Mouse (Mus musculus): ENCODE data around the gene Gsap. TPM values are rescaled to one million over a fixed set of nuclear protein-coding genes. Genes with fewer than 3 reads are reported as not detected.
"Not testable (repeated sequence)": the region's sequence is repeated elsewhere in the genome, so short reads cannot be mapped to it uniquely, and the experiment has no call there.

The Gsap gene
- total RNA-seq, 2 experiments from 2014 or later, result 1.4 to 1.6 TPM

DNA sequence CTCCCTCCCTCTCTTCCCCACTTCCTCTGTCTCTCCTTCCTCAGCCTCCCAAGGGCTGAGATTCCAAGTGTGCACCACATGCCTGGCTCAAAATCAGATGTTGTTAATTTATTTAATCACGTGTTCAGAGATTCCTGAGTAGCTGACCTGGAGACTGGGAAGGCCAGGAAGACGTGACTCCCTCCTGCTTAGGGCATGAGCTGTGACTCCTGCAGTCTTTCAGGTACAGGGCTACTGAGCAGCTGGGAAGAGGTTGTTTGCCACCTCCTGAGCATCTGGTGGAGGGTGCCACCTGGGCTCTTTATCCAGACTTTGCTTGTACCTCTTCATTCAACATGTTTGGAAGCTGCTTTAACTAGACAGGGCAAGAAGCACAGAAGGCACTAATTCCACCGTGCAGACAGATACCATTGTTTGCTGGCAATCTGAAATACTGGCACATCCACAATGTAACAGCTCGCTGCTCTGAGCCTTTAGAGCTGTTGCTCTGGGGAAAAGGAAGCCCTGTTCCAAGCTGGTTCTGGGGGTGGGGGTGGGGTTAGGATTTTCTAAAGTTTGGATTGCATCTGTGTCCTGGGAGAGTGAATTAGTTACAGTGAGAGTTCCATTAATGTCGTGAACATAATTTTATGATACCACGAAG is 75.3 kb downstream of the Gsap start:
- DNase-seq, result no peak

DNA sequence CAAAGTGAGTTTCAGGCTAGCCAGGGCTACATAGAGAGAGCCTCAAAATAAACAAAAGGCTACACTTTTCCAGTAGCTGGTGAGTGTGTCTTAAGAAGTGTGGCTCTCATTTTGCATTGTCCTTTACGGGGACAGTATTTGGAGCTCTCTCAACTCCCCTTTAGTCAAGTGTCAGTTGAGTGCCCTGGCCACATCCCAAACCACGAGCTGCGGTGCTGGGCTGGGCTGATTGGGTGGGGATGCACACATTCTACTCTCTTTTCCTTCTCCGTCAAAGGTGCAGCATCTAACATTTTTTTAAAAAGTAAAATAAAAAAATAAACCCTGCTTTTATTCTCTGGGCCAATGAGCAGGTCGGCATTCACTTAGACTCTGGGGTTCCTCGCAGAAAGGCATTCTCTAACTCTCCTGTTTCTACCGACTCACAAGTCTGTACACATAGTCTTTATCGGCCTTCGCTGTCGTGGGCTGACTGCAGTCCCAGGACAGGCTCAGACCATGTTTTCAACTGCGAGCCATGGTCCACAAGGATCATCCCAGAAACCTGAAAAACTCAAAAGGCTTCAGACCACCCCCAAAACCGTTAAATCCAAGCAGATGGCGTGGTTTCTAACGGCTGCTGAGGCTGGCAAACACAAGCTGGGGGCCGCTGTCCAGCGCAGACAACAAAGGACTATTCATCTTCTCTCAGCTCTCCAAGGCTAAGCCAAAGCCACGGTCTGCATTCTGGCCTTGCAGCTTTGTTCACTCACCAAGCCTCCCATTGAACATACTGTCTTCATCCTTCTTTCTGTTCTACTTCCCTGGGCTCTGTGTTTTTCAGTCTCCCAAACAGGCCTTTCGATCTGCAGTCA is 77.4 kb downstream of the Gsap start:
- DNase-seq, result no peak

DNA sequence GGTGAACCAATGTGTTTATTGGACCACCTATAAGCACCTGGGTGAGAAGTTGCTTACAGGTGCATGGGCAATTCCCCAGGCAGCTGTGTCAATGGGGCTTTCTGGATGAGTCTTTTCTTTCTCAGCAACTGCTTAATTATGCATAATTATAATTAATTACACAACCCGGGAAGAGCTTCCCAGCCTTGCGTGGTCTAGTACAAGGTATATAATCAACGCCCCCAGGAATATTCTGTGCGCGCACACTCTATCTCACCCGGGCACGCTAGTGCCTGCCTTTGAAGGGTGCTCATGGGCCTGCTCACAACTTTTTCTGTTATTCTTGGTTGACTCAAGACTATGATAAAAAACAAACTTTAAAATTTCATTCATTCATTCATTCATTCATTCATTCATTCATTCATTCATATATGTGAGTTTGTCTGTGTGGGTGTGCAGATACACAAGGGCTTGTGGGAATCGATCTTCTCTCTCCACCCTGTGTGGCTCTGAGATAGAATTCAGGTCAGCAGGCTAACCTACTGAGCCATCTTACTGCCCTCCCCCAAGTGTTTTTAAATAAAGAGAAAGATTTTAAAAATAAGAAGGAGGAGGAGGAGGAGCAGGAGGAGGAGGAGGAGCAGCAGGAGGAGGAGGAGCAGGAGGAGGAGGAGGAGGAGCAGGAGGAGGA is 78.4 kb downstream of the Gsap start:
- DNase-seq, result no peak

DNA sequence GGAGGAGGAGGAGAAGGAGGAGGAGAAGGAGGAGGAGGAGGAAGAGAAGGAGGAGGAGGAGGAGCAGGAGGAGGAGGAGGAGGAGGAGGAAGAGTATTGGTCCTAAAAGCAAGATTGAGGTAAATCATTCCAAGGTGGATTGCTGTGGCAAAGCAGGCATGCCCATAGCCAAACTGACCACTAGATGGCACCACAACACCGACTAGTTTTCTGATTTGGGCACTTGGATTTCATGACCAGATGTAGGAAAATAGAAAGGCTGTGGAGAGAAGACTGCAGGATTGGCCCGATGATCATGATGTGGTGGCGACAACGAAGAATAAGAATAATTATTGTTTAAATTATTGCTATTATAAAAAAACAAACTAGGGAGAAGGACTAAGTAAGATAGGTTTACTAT is 79.0 kb downstream of the Gsap start:
- peak; percentile 57 for DNase-seq

DNA sequence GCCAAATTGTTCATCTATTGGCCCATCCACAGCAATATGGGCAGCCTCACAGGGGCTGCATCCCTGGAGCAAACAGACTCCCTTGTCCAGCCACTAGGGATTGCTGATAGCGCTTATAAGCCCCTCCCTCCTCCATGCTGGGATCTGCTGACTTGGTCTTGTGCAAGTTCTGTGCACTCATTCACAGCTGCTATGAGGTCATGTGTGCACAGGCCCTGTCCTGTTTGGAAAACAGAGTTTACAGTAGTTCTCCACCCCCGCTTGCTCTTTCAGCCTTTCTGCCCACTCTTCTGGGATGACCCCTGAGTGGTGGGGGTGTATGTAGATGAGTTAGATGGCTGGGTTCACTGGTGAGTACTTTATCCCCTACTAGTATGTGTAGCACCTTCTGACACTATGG is 81.0 kb downstream of the Gsap start:
- DNase-seq, result peak; percentile 30

DNA sequence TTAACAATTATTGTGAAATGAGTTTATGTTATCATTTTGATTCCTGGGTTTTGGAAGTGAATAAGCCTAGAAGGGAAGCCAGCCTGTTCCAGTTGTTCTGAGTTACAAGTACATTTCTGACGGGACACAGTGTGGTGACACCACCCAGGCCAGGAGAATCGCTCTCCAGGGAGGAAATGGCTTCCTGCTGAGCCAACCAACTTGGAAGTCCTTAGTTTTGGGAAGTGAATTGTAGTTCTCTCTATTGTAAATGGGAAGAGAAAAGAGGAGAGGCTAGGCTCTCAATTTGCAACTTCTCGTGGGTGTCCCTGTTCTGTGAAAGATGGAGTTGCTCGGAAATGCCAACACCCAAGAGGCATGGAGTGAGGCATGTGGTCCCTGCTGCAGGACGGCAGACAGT is 83.4 kb downstream of the Gsap start:
- peak; percentile 66 for DNase-seq

DNA sequence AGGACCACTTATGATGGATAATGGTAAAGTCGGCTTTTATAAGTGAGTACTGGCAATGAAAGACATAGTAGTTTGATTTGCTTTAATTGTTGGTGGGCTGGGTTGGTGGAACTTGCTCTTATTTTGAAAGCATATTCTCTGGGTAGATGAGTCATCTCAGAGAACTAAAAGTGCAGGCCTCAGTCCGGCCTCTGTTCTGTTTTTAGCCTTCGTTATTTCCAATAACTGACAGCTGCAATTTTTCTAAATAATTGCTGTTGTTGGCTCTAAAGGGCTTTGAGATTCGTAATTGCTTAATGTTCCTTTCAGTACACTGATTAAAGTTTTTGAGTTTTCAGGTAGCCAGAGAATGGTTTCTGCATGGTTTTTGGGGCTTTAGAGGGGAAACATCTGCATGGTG is 84.7 kb downstream of the Gsap start:
- DNase-seq, result no peak

DNA sequence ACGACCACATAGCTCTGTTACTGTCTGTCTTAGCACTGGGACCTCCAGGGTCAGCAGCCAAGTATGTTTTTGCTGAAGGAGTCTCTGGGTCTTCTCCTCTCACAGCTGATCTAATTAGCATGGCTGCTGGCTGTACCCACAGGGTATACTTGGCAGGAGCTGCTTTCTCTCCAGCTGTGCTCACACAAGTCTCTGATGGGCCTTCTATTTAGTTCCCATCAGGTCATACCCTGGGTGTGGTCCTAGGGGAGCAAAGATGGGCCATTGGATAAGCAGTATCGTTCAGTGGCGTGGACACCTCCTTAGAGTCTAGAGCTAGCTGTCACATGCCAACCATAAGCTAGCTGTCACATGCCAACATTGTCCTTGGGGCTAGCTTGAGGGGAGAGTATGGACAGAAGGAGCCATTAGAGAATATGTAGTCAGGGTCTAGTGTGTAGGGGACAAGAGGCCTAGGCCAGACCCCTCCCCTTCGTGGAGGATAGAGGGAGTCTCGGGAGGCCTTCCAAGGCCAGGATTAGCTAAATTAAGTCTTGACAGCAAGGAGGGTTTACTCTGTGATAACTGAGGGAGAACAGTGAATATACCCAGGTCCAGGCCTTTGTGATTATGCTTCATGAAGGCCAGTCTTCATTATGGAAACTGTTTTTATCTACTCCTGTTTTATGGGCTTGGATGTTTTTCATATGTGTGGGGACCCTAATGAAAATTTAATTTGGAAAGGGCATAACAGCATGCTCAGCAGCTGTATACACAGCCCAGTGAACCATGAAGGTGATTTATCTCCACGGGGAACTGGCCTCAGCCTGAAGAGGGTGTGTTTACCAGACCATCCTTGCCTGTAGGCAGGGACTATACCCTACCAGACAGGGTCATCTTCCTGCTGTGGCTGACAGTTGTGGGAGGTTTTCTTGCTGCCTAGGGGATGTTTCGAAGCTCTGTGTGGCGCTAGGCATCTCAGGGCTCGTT is 85.6 kb downstream of the Gsap start:
- DNase-seq, result peak; percentile 52

DNA sequence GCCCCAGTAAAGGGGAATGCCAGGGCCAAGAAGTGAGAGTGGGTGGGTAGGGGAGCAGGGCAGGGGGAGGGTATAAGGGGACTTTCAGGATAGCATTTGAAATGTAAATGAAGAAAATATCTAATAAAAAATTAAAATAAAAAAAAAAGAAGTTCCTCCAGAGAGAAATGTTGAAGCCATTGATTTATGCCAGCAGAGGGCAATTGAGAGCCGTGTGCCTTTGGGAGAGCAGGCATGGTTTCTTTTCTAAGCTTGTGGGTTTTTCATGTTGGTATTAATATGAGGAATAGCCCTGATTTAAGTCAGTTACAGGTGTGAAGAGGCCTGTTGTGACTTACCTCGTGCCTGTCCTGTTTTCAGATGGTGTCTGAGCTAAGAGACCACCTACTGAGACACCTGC is 91.6 kb downstream of the Gsap start:
- DNase-seq, result not testable (repeated sequence)

DNA sequence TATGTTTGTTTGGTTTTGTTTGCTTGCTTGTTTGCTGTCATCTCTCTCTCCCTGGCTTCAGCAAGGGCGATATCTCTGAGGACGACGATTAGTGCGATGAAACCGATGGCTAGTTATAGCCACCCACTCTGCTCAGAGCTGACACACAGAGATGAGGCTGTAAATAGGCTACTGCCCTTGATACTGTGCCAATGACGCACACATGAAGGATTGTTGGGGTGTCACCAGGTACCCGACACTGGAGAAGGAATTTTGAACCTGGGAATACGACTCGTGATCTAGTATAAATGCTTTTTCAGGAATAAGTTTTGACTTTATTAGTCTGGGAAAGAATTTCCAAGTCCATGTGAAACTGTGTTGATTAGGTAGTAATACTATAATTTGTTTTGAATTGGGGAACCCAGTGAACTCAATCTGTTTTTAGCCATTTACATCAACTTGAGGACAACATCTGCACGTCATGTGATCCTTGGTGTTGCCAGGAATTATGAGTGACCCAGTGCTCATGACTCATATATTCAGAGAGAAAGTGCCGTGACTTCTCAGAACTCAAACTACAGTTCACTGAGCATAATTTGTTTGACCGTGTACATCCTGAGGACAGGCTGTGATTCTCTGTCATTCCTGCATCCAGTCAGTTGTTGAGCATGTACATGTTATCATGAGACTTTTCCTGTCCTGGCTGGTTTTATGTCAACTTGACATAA is 97.5 kb downstream of the Gsap start:
- DNase-seq, result peak; percentile 28

DNA sequence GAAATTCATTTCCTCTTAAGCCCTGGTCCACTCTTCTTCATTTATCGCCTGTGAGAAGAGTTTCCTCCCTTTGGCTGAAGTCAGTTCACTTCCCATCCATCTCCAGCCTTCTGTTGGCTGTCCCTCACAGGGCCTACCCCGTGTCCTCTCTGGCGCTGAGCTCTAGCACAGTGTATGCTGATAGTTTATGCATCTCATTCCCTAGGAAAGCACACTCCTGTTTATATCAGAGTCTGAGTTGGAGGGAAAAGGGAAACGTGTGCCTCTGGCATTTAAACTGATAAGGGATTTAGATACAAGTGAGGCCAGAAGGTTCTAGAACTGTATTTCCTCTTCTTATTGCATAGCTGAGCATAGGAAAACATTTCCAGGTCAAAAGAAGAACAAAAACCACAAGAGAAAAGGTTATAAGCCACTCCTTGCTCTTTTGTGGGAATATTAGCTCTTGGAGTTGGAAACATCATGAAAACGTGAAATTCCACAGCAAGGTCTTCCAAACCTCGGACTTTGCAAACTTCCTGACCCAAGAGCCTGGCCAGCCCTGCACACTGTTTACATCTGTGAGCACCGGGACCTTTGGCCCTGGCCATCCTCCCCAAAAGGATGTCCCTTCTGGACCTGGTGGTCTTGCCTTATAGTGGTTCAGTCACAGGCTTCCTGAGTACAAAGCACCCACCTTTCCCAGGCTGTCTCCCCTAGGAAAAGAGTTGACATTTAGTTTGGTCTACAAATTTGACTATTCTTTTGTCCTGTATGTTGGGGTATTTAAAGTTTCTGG is 102.8 kb downstream of the Gsap start:
- no peak for DNase-seq

DNA sequence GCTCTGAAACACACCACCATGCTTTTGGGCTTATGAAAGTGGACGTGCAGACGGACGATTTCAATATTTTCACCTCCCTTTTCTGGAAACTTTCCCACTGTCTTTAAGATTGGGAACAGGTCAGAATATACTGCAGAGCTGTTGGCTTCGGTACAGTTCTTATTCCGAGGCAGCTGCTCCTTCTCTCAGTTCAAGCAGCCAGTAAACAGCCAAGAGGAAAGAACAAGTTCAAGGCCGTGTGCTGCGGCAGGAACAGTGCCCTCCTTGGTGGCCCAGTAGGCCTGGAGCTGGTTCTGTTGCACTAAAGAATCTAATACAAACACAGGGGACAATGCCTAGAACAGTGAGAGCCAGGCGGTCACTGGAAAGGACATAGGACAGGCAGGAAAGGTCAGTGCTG is 104.5 kb downstream of the Gsap start:
- DNase-seq, result no peak

DNA sequence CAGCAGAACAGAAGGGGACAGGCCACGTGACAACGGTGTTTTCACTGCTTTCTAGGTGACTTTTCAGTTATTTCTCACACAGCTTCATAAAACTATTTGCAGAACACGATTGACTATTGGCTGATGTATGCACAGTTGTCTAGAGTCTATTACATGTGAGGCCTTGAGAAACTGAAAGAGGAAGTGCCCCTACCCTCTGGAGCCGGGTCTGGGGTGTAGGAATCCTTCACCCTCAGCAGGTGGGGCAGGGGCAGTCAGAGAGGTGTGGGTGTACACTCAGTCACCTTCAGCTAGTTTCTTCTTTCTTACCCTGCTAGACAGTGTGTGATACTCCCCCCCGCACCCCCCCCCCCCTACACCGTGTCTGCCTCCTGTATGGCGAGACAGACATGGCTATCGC is 109.6 kb downstream of the Gsap start:
- no peak for DNase-seq

DNA sequence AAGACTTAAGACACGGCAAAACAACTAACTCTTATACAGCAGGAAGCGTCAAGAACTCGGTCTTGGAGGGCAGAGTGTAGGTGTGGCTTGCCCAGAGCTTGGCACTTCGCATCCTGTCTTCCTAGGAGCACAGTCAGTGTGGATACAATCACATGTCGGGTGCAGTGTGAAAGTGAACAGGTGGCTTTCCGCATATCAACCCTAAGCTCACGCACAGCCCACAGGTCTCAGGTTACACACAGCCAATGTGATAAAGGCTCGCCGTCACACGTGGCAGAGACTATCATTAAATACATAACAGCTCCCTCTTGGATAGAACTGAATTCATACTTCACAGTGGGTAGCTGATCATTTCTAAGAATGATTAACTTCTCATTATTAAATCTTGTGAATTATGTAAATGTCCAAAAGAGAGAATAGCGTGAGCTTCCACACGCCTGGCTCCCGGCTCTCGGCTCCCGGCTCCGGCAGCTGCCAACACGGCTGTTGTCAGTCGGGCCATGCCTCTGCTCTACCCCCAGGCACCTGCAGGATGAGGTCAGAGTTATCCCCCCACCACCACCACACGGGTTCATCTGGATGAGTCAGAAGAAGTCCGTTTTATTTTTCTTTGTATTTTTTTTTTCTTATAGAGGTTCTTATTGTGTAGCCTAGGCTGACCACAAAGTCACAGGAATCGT is 113.2 kb downstream of the Gsap start:
- no peak for DNase-seq

DNA sequence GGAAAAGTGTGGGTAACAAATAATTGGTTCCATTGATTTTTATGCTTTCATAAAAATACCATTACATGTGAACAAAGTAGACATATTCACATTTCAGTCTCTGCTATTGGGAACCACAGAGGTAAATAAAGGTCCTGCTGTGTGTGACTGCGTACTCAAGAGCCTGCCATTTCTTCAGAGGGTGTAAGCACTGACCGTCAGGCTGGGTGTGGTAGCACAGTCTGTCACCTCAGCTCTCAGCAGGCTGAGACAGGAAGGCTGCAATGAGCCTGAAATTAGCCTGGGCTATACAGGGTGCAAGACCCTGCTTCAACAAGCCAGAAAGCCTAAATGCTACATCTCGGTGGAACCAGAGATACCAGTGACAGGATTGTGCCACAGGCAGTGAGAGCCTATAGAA is 114.0 kb downstream of the Gsap start:
- DNase-seq, result no peak

DNA sequence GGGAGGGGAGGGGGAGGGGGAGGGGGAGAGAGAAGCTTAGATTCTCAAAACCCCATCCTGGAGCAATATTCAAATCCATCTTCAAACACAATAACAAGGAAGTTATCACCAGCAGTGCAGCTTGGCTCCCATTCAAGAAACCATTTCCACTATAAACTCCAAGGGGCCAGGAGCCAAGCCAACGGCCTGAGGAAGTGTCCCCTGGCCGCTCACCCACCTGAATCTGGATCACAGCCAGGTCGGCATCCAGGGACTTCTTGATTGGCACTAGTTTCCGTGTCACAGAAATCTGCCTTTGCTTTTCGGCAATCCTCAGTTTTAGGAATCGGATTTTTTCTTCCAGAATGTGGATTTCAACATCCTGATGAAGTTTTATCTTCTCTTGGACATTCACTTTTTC is 115.0 kb downstream of the Gsap start:
- DNase-seq, result peak; percentile 20

DNA sequence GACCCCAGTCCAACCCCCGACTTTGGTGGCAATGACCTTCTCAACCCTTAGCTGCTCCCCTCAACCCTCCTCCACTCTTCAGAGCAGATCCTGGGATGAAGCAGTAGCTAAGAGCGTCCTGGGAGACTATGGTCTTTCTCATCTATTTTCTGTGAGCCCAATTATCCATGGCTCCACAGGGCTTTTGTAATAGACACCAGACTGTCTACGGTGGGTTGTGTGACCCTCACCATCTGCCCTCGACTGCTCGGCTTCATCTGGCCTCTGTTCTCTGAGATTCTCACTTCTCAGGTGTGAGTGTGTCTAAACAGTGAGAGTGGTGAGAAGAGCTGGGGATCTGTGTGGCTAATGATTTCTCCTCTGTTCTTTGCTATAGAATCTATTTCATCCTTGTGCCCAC is 121.1 kb downstream of the Gsap start:
- DNase-seq, result no peak

DNA sequence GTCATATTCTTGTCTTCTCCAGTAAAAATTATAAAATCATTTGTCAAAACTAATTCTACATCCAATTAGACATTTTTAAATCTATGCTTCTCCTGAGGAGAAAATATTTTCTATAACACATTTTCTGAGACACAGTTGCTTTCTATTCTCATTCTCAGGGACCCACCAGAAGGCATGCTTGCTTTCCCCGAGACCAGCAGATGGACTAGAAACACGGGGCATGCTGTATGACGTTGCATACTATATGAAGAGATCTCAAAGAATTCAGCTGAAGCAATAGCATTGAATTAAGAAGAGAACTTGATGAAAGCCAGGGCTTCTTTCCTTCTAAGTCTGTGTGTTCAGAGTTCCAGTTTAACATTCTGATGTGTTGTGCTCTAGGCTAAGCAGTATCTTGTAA is 128.6 kb downstream of the Gsap start:
- DNase-seq, result no peak

DNA sequence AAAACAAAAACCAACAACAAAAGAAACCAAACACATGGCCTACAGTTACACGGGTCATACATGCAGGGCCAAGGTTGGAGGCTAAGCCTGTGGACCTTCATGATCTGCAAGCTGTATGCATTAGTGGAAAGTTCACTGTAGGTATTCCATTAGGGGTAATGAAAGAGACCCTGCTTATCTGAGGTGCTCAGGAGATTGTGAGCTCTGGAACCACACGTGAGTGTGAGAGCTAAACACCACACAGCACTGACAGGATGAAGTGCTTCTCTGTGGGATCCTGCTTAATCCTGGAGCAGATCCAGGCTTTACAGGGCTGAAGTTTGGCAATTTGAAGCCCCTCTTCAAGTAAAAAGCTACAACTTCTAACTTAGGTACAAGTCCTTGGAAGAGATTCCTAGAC is 134.1 kb downstream of the Gsap start:
- DNase-seq, result no peak

DNA sequence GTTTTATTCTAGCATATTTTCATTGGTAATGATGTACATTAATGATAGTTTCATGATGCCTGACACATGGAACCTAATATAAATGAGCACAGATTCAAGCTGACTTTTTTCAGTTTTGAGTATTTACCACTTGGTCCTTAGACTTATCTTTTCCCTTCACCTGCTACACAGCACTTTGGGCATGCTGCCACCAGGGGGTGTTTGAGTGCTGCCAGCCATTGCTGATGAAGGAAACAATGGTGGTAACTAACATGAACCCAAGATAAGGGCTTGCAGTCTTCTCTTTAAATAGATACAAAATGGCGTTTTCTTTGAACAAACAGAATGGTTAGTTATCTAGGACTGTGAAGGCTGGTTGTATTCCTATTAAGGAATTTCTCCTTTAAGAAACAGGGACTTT is 140.4 kb downstream of the Gsap start:
- peak; percentile 22 for DNase-seq
